Mouse (Mus musculus): ENCODE data around the gene Myo10. TPM values are rescaled to one million over a fixed set of nuclear protein-coding genes. Genes with fewer than 3 reads are reported as not detected.

Gene Myo10
- polyA plus RNA-seq, 1 experiment from 2014 or later, result 32.5 TPM

GRCm38 (mm10) chr15:25685186-25685585 lies 62.9 kb downstream of the Myo10 start:
- ATAC-seq (replicated peaks; ENCODE audit: low FRiP score, low TSS enrichment, low read depth) (no peak), DNase-seq (ENCODE audit: low spot score) (no peak)
- no peak overlapping the region for H3K27ac ChIP-seq (ENCODE audit: low read depth)
- no peaks in the 10 kb centered on the region for H3K27me3 ChIP-seq (replicated peaks; ENCODE audit: control insufficient read depth, insufficient read depth, low read length)
- H3K36me3 ChIP-seq (ENCODE audit: control insufficient read depth, insufficient read depth, low read length), result no peaks in the 10 kb centered on the region
- no peak overlapping the region for H3K9ac ChIP-seq (ENCODE audit: low read length)
- 76% methylated on average over 9 of the region's 9 CpGs for WGBS
- no peak overlapping the region for H3K4me3 ChIP-seq (ENCODE audit: low read depth, low read length)
- no peak overlapping the region for H3K4me2 ChIP-seq (ENCODE audit: low read length)
- H3K9me3 ChIP-seq (ENCODE audit: control insufficient read depth, low read length), result peaks cover 2% of the 10 kb centered on the region; the same call in 1 of the 2 replicates
- peaks cover 25% of the 10 kb centered on the region for H3K4me1 ChIP-seq (replicated peaks; ENCODE audit: control insufficient read depth, insufficient read depth, low read length)

DNA sequence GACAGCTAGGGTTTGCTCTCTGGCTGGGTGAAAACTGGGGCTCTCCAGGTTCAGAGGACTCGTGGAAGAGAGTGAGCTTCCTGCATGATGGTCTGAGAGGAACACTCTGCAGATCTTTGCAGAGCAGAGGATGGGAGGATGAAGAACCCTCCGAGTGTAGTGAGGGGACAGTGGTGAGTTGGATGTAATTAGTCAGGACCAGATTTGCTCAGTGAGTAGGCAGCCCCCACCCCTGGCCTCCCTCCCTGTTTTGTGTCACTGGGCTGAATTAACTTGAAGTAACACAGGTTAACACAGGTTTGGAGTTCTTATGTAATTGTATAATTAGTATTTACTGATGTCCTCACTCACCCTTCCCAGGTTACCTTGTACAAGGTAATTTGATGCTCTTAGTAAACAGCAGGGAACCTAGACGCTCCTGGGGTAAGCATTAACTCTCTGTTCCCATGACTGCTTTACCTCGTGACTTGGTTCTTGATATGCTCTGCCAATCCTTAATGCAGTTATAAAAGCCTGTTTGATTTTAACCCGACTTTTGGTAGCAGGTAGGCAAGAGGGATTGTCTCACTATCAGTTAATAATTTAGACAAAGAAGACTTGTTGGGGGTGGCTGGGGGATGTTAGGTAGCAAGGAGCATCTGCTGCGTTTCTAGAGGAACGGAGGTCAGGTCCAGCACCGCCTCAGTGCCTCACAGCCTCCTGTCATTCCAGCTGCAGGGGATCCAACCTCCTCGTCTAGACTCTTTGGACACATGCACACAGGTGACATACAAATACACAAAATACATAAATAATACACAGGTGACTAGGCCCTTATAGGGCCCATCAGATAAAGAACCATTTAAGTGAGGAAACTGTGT lies 66.3 kb downstream of the Myo10 start:
- no peaks in the 10 kb centered on the region for H3K36me3 ChIP-seq (ENCODE audit: control insufficient read depth, insufficient read depth, low read length)
- WGBS, result 41% methylated on average over 9 of the region's 9 CpGs
- H3K27ac ChIP-seq (ENCODE audit: low read depth), result no peak overlapping the region
- H3K4me2 ChIP-seq (ENCODE audit: low read length), result no peak overlapping the region
- peaks cover 16% of the 10 kb centered on the region for H3K4me1 ChIP-seq (replicated peaks; ENCODE audit: control insufficient read depth, insufficient read depth, low read length)
- DNase-seq (ENCODE audit: low spot score) (no peak), ATAC-seq (replicated peaks; ENCODE audit: low FRiP score, low TSS enrichment, low read depth) (peak; percentile 43)
- no peak overlapping the region for H3K4me3 ChIP-seq (ENCODE audit: low read depth, low read length)
- H3K9me3 ChIP-seq (ENCODE audit: control insufficient read depth, low read length), result peaks cover 2% of the 10 kb centered on the region; the same call in 1 of the 2 replicates
- no peaks in the 10 kb centered on the region for H3K27me3 ChIP-seq (replicated peaks; ENCODE audit: control insufficient read depth, insufficient read depth, low read length)
- H3K9ac ChIP-seq (ENCODE audit: low read length), result no peak overlapping the region

DNA sequence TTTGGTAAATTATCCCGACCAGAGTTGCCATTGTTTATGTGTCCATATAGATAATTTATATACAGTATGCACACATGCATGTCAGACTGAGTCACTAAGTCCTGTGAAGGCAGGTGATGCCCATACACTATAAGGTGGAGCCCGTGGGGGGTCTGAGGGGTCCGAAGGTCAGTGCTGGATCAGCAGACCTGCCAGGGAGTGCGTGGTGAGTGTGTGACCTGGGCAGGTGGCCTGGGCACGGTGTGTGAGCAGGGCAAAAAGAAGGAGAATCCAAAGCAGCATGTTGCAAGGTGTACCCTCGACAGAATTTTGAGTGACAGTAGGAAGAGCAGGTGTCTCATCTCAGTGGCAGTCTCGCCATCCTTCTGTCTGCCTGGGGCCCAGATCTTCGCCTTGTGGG lies 67.2 kb downstream of the Myo10 start:
- DNase-seq (ENCODE audit: low spot score), result no peak
- H3K9ac ChIP-seq (ENCODE audit: low read length), result no peak overlapping the region
- no peak overlapping the region for H3K27ac ChIP-seq (ENCODE audit: low read depth)
- no peaks in the 10 kb centered on the region for H3K27me3 ChIP-seq (replicated peaks; ENCODE audit: control insufficient read depth, insufficient read depth, low read length)
- H3K4me1 ChIP-seq (replicated peaks; ENCODE audit: control insufficient read depth, insufficient read depth, low read length), result peaks cover 16% of the 10 kb centered on the region
- ATAC-seq (replicated peaks; ENCODE audit: low FRiP score, low TSS enrichment, low read depth), result no peak
- 75% methylated on average over 8 of the region's 8 CpGs for WGBS
- no peak overlapping the region for H3K4me3 ChIP-seq (ENCODE audit: low read depth, low read length)
- H3K4me2 ChIP-seq (ENCODE audit: low read length), result no peak overlapping the region
- H3K36me3 ChIP-seq (ENCODE audit: control insufficient read depth, insufficient read depth, low read length), result no peaks in the 10 kb centered on the region
- peaks cover 2% of the 10 kb centered on the region; the same call in 1 of the 2 replicates for H3K9me3 ChIP-seq (ENCODE audit: control insufficient read depth, low read length)

DNA sequence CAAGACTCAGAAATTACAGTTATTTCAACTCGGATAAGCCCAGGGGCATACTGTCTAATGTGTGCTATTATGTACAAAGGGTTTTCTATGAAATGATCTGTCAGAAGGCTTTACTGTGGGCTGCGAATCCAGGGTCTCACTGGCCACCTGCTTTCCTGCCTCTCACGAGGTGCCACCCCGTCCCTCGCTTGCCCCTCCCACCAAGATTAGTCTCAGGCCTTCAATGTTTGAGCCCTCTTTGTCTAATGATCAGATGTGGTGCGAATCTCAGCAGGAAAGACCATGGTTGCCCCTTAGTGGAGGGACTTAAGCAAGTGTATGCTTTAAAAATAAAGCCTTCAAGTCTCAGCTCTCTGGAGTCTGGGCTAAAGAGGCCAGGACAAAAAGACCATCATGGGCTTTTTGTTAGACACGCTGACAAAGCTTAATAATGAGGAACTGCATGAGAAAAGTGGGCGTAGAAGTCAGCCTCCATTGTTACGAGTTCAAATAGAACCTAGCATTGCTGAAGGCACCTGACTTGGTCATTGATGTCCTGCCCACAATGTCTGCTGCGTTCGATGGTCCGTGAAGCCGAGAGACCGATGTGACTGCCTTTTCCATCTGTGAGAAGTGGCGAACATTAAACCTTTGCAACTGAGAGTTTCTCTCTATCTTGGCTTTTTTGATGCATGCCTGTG lies 67.9 kb downstream of the Myo10 start:
- H3K36me3 ChIP-seq (ENCODE audit: control insufficient read depth, insufficient read depth, low read length), result no peaks in the 10 kb centered on the region
- WGBS, result 76% methylated on average over 15 of the region's 15 CpGs
- no peaks in the 10 kb centered on the region for H3K27me3 ChIP-seq (replicated peaks; ENCODE audit: control insufficient read depth, insufficient read depth, low read length)
- H3K4me2 ChIP-seq (ENCODE audit: low read length), result no peak overlapping the region
- no peak for DNase-seq (ENCODE audit: low spot score)
- no peak overlapping the region for H3K27ac ChIP-seq (ENCODE audit: low read depth)
- peaks cover 2% of the 10 kb centered on the region; the same call in 1 of the 2 replicates for H3K9me3 ChIP-seq (ENCODE audit: control insufficient read depth, low read length)
- H3K9ac ChIP-seq (ENCODE audit: low read length), result no peak overlapping the region
- H3K4me1 ChIP-seq (replicated peaks; ENCODE audit: control insufficient read depth, insufficient read depth, low read length), result peaks cover 16% of the 10 kb centered on the region
- H3K4me3 ChIP-seq (ENCODE audit: low read depth, low read length), result no peak overlapping the region
- no peak for ATAC-seq (replicated peaks; ENCODE audit: low FRiP score, low TSS enrichment, low read depth)

- no peak overlapping the region for H3K9ac ChIP-seq (ENCODE audit: low read length)
- WGBS, result 77% methylated on average over 4 of the region's 4 CpGs
- H3K27ac ChIP-seq (ENCODE audit: low read depth), result no peak overlapping the region
- no peaks in the 10 kb centered on the region for H3K36me3 ChIP-seq (ENCODE audit: control insufficient read depth, insufficient read depth, low read length)
- peaks cover 2% of the 10 kb centered on the region; the same call in 1 of the 2 replicates for H3K9me3 ChIP-seq (ENCODE audit: control insufficient read depth, low read length)
- no peak overlapping the region for H3K4me2 ChIP-seq (ENCODE audit: low read length)
- no peaks in the 10 kb centered on the region for H3K27me3 ChIP-seq (replicated peaks; ENCODE audit: control insufficient read depth, insufficient read depth, low read length)
- DNase-seq (ENCODE audit: low spot score), result no peak
- no peak overlapping the region for H3K4me3 ChIP-seq (ENCODE audit: low read depth, low read length)
- H3K4me1 ChIP-seq (replicated peaks; ENCODE audit: control insufficient read depth, insufficient read depth, low read length), result peaks cover 19% of the 10 kb centered on the region
- no peak for ATAC-seq (replicated peaks; ENCODE audit: low FRiP score, low TSS enrichment, low read depth)
These were observed 68.4 kb downstream of the Myo10 start for GRCm38 (mm10) chr15:25690746-25691105.

DNA sequence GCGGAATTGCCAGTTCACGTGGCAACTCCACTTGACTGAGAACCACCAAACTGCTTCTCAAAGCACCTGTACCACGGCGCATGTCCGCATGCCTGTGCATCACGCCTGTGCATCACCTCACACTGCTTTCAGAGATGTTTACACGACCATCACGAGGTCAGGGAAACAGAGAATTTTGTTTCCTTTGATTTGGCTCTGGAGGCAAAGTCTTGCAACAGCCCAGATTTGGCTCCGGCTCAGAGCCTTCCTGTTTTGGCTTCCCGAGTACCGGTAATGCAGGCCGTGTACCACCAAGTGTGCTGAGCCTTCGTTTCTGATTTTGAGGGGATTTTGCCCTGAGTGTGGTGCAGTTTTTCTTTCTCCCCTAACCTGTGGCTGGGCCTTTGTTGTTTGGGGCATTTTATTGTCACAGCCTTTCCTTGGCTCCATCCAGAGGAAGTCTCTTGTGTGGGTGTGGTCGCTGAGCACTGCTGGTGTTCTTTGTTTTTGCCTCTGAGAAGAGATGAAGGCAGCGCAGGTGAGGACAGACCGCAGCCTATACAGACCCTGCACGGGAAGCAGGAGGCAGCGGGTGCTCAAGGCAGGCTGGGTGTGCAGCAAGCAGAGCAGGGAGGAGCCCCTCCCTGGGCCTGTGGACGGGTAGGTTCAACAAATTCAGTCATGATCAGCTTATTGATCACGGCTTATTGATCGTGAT lies 70.1 kb downstream of the Myo10 start:
- Histone ChIP-seq H3K4me2 (ENCODE audit: low read length) (no peak overlapping the region), H3K4me1 (replicated peaks; ENCODE audit: control insufficient read depth, insufficient read depth, low read length) (peaks cover 19% of the 10 kb centered on the region), H3K36me3 (ENCODE audit: control insufficient read depth, insufficient read depth, low read length) (no peaks in the 10 kb centered on the region), H3K4me3 (ENCODE audit: low read depth, low read length) (no peak overlapping the region), H3K27me3 (replicated peaks; ENCODE audit: control insufficient read depth, insufficient read depth, low read length) (no peaks in the 10 kb centered on the region), H3K27ac (ENCODE audit: low read depth) (no peak overlapping the region), H3K9ac (ENCODE audit: low read length) (no peak overlapping the region), H3K9me3 (ENCODE audit: control insufficient read depth, low read length) (no peaks in the 10 kb centered on the region)
- 55% methylated on average over 21 of the region's 21 CpGs for WGBS
- DNase-seq (ENCODE audit: low spot score) (no peak), ATAC-seq (replicated peaks; ENCODE audit: low FRiP score, low TSS enrichment, low read depth) (no peak)

DNA sequence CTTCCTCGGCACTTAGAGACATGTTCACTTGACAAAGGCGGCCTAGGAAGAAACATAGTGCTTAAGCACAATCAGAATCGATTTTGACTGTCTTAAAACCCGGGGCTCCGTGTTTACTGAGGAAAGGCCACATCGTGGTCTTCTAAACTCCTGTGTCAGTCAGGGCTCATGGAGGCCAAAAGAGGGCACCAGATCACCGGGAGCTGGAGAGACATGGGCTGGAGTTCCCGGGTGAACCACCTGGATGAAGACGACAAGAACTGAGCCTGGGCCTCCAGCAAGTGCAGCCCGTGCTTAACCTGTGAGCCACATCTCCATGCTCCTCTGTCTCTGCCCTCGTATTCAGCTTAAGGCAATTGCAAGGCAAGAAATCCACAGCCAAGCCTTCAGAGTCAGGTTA lies 71.4 kb downstream of the Myo10 start:
- Histone ChIP-seq H3K27me3 (replicated peaks; ENCODE audit: control insufficient read depth, insufficient read depth, low read length) (no peaks in the 10 kb centered on the region), H3K36me3 (ENCODE audit: control insufficient read depth, insufficient read depth, low read length) (no peaks in the 10 kb centered on the region), H3K9me3 (ENCODE audit: control insufficient read depth, low read length) (no peaks in the 10 kb centered on the region), H3K9ac (ENCODE audit: low read length) (no peak overlapping the region), H3K4me1 (replicated peaks; ENCODE audit: control insufficient read depth, insufficient read depth, low read length) (peaks cover 14% of the 10 kb centered on the region), H3K4me3 (ENCODE audit: low read depth, low read length) (no peak overlapping the region), H3K27ac (ENCODE audit: low read depth) (no peak overlapping the region), H3K4me2 (ENCODE audit: low read length) (no peak overlapping the region)
- DNase-seq (ENCODE audit: low spot score) (no peak), ATAC-seq (replicated peaks; ENCODE audit: low FRiP score, low TSS enrichment, low read depth) (no peak)
- 68% methylated on average over 11 of the region's 11 CpGs for WGBS

- Histone ChIP-seq H3K4me2 (ENCODE audit: low read length) (no peak overlapping the region), H3K9ac (ENCODE audit: low read length) (no peak overlapping the region), H3K27me3 (replicated peaks; ENCODE audit: control insufficient read depth, insufficient read depth, low read length) (no peaks in the 10 kb centered on the region), H3K9me3 (ENCODE audit: control insufficient read depth, low read length) (no peaks in the 10 kb centered on the region), H3K4me1 (replicated peaks; ENCODE audit: control insufficient read depth, insufficient read depth, low read length) (0 out of 2 replicates have a peak, but pooled peaks cover 3% of the 10 kb centered on the region), H3K36me3 (ENCODE audit: control insufficient read depth, insufficient read depth, low read length) (no peaks in the 10 kb centered on the region), H3K4me3 (ENCODE audit: low read depth, low read length) (no peak overlapping the region), H3K27ac (ENCODE audit: low read depth) (no peak overlapping the region)
- DNase-seq (ENCODE audit: low spot score) (no peak), ATAC-seq (replicated peaks; ENCODE audit: low FRiP score, low TSS enrichment, low read depth) (no peak)
- 93% methylated on average over 4 of the region's 4 CpGs for WGBS
These were observed 72.4 kb downstream of the Myo10 start for GRCm38 (mm10) chr15:25694749-25695148.

All from intestine, embryonic 14.5 days (tissue).